Mouse (Mus musculus): ENCODE data around the gene Mecp2. TPM values are rescaled to one million over a fixed set of nuclear protein-coding genes. Genes with fewer than 3 reads are reported as not detected.
A peak's percentile ranks its signal among the peaks of the same experiment; 100 is the strongest.

Gene Mecp2
- polyA plus RNA-seq, 1 experiment from 2014 or later, result 15.1 TPM

DNA sequence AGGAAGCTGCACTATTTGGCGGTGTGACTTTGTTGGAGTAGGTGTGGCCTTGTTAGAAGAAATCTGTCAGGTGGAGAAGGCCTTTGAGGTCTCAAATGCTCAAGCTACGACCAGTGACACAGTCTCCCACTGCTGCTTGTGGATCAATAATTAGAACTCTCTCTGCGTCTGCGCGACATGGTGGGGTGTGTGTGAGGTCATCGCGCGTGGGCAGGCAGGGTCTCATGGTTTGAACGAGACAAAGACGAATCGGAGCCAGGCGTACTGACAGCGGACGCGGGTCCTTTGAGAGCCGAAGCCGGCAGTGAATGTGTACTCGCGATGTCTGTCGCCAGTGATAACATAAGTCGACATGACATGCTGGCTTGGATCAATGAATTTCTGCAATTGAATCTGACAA lies 128.8 kb downstream of the Mecp2 start:
- 82% methylated on average over 21 of the region's 21 CpGs for WGBS
- Histone ChIP-seq H3K4me1 (no peaks in the 10 kb centered on the region), H3K27me3 (no peaks in the 10 kb centered on the region), H3K4me3 (no peak overlapping the region), H3K9me3 (no peaks in the 10 kb centered on the region), H3K9ac (no peak overlapping the region), H3K27ac (no peak overlapping the region), H3K4me2 (no peak overlapping the region), H3K36me3 (no peaks in the 10 kb centered on the region)
- ATAC-seq (ENCODE audit: borderline replicate concordance, extremely low read depth, low FRiP score, low TSS enrichment), result no peak

DNA sequence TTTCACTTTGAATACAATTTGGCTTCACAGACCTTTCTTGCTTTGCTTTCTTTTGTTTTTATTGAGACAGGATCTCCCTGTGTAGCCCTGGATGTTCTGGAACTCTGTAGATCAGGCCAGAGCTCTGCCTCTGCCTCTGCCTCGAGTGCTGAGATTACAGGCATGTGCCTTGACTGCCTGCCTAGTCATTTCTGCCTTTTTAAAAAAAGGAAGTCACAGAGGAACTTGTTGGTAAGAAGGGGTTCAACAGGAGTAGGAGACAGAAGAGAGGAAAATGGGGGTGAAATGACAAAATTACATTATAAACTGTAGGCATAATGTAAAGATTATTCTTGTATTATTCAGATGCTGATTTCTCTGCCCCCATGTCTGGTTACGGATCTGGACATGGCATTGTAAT lies 131.5 kb downstream of the Mecp2 start:
- H3K27me3 ChIP-seq, result no peaks in the 10 kb centered on the region
- H3K27ac ChIP-seq, result no peak overlapping the region
- no peaks in the 10 kb centered on the region for H3K4me1 ChIP-seq
- no peaks in the 10 kb centered on the region for H3K9me3 ChIP-seq
- no peak for ATAC-seq (ENCODE audit: borderline replicate concordance, extremely low read depth, low FRiP score, low TSS enrichment)
- H3K4me3 ChIP-seq, result no peak overlapping the region
- 60% methylated on average over 2 of the region's 2 CpGs for WGBS
- H3K4me2 ChIP-seq, result no peak overlapping the region
- H3K36me3 ChIP-seq, result no peaks in the 10 kb centered on the region
- no peak overlapping the region for H3K9ac ChIP-seq

DNA sequence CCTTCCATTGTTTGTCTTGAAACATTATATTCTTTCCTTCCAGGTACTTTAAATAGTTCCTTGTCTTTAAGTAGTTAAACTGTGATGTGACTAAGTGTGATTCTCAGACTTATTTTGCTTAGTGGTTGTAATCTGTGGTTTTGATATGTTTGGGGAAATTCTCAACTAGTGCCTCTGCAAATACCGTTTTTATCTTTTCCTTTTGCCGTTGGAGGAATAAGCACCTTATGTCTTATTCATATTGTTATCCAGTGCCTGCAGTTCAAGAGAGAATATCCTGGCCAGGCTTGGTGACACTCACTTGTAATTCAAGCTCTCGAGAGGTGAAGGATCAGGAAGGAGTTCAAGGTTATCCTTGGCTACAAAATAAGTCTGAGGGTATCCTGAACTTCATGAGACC lies 134.1 kb downstream of the Mecp2 start:
- H3K4me3 ChIP-seq, result no peak overlapping the region
- H3K27ac ChIP-seq, result no peak overlapping the region
- H3K9me3 ChIP-seq, result no peaks in the 10 kb centered on the region
- no peak overlapping the region for H3K4me2 ChIP-seq
- 50% methylated on average over 3 of the region's 3 CpGs for WGBS
- no peaks in the 10 kb centered on the region for H3K4me1 ChIP-seq
- H3K27me3 ChIP-seq, result no peaks in the 10 kb centered on the region
- no peaks in the 10 kb centered on the region for H3K36me3 ChIP-seq
- no peak overlapping the region for H3K9ac ChIP-seq
- no peak for ATAC-seq (ENCODE audit: borderline replicate concordance, extremely low read depth, low FRiP score, low TSS enrichment)

DNA sequence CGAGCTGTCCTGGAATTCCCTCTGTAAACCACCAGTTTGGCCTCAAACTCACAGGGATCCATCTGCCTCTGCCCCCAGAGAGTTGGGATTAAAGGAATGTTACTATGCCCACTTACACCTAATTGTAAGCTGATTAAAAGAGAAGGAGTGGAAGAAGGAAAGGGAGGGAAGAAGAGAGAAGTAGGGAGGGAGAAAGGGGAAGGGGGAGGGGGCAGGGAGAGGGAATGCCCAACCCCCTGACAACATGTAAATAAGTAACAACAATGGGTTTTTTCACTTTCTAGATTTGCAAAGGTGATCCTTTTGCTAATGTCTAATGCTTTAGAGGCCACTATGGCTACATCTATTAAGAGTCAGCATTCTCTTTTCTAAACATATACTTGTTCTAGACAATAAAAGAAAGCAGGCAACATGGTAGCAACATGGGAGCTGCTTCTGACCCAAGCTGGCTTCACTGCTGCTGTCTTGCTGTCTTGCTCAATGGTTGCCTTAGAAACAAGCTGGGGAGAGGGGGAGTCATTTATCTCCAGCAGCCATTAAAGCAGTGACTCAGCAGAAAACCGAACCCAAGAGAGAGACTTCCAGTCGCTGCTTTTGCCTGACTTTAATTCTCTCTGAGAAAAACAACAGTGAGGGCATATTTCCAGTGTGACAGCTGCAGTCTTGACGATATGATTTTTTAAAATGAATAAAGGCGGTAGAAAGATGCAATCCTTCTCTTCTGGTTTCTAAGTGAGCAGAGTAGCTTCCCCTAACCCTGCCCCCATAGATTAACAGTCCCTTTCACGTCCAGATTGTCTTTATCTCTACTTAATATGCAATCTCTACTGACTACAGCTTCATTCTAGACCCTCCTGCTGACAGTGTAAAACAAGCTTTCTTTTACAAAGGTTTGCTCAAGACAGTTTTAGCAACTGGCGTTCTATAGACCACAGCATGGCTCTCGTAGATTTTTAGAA lies 136.0 kb downstream of the Mecp2 start:
- Histone ChIP-seq H3K27me3 (no peaks in the 10 kb centered on the region), H3K9ac (no peak overlapping the region), H3K4me2 (no peak overlapping the region), H3K9me3 (no peaks in the 10 kb centered on the region), H3K4me1 (no peaks in the 10 kb centered on the region), H3K27ac (0 out of 2 replicates have a peak overlapping the region, but pooled peaks have one; percentile 0), H3K36me3 (no peaks in the 10 kb centered on the region), H3K4me3 (no peak overlapping the region)
- peak; percentile 75; the same call in 1 of the 2 replicates for ATAC-seq (ENCODE audit: borderline replicate concordance, extremely low read depth, low FRiP score, low TSS enrichment)
- 26% methylated on average over 8 of the region's 8 CpGs for WGBS

DNA sequence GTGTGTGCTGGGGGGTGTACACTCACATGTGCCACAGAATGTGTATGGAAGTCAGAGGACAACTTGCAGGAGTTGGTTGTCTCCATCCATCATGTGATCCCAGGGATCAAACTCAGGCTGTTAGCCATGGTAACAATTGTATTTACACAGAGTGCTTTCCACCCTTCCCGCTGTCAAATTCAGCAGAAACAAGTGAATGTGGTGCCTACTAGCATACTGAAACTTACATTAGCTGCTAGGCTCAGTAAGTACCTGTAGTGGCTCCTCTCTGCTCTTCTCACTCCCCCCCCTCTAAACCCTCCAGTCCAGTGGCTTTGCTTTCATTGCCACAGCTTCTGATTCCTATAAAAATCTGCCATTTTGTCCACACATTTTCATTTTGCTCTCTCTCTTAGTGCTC lies 157.4 kb downstream of the Mecp2 start:
- Histone ChIP-seq H3K36me3 (no peaks in the 10 kb centered on the region), H3K9me3 (no peaks in the 10 kb centered on the region), H3K4me1 (no peaks in the 10 kb centered on the region), H3K27ac (no peak overlapping the region), H3K4me3 (no peak overlapping the region), H3K27me3 (no peaks in the 10 kb centered on the region), H3K9ac (no peak overlapping the region), H3K4me2 (no peak overlapping the region)
- 58% methylated on average over 1 of the region's 1 CpGs for WGBS
- ATAC-seq (ENCODE audit: borderline replicate concordance, extremely low read depth, low FRiP score, low TSS enrichment), result no peak

MicroRNAs within 50 kb of the gene (microRNA counts, 519-probe panel; counts per million panel counts)
- microRNA mmu-miR-718, result 19.7 counts per million

Small RNA genes within 50 kb of the gene (microRNA-seq; reads per million reads assigned to microRNA genes)
- gene Mir5132 (2.4 reads per million, percentile 8 among the genes with 10 or more reads in this experiment), gene Mir718 (not detected)

Other genes starting within 250 kb of the Mecp2 start
- gene Avpr2, start 243.3 kb downstream of the Mecp2 start, polyA plus RNA-seq (2015; fragmentation: Nextera tagmentation; extraction: Ambion mirVana), result 0.13 and 0.14 TPM in 2 replicates
- 2.7 and 2.9 TPM in 2 replicates for gene L1cam, start 239.3 kb downstream of the Mecp2 start, polyA plus RNA-seq (2015; fragmentation: Nextera tagmentation; extraction: Ambion mirVana)
- 2.0 and 4.3 TPM in 2 replicates for gene Arhgap4, start 213.5 kb downstream of the Mecp2 start, polyA plus RNA-seq (2015; fragmentation: Nextera tagmentation; extraction: Ambion mirVana)
- 138 and 143 TPM in 2 replicates for gene Naa10, start 213.4 kb downstream of the Mecp2 start, polyA plus RNA-seq (2015; fragmentation: Nextera tagmentation; extraction: Ambion mirVana)
- gene Renbp, start 204.5 kb downstream of the Mecp2 start, polyA plus RNA-seq (2015; fragmentation: Nextera tagmentation; extraction: Ambion mirVana), result 34.1 and 35.1 TPM in 2 replicates
- gene Hcfc1, start 169.0 kb downstream of the Mecp2 start, polyA plus RNA-seq (2015; fragmentation: Nextera tagmentation; extraction: Ambion mirVana), result 52.9 and 56.8 TPM in 2 replicates
- gene Irak1, start 111.4 kb downstream of the Mecp2 start, polyA plus RNA-seq (2015; fragmentation: Nextera tagmentation; extraction: Ambion mirVana), result 61.6 and 67.9 TPM in 2 replicates
- not detected in 2 replicates for gene Opn1mw, start 7.9 kb downstream of the Mecp2 start, polyA plus RNA-seq (2015; fragmentation: Nextera tagmentation; extraction: Ambion mirVana)
- not detected in 2 replicates for gene Tex28, start 32.5 kb upstream of the Mecp2 start, polyA plus RNA-seq (2015; fragmentation: Nextera tagmentation; extraction: Ambion mirVana)
- gene Tktl1, start 41.9 kb upstream of the Mecp2 start, polyA plus RNA-seq (2015; fragmentation: Nextera tagmentation; extraction: Ambion mirVana), result not detected in 2 replicates
- gene Flna, start 114.5 kb upstream of the Mecp2 start, polyA plus RNA-seq (2015; fragmentation: Nextera tagmentation; extraction: Ambion mirVana), result 361 and 366 TPM in 2 replicates
- 23.2 and 24.7 TPM in 2 replicates for gene Emd, start 119.3 kb upstream of the Mecp2 start, polyA plus RNA-seq (2015; fragmentation: Nextera tagmentation; extraction: Ambion mirVana)
- gene Rpl10, start 135.4 kb upstream of the Mecp2 start, polyA plus RNA-seq (2015; fragmentation: Nextera tagmentation; extraction: Ambion mirVana), result 846 and 923 TPM in 2 replicates
- 78.8 and 83.8 TPM in 2 replicates for gene Taz, start 146.5 kb upstream of the Mecp2 start, polyA plus RNA-seq (2015; fragmentation: Nextera tagmentation; extraction: Ambion mirVana)
- 11.2 and 15.8 TPM in 2 replicates for gene Dnase1l1, start 147.0 kb upstream of the Mecp2 start, polyA plus RNA-seq (2015; fragmentation: Nextera tagmentation; extraction: Ambion mirVana)
- gene Atp6ap1, start 161.7 kb upstream of the Mecp2 start, polyA plus RNA-seq (2015; fragmentation: Nextera tagmentation; extraction: Ambion mirVana), result 134 and 138 TPM in 2 replicates
- 154 and 193 TPM in 2 replicates for gene Gdi1, start 169.6 kb upstream of the Mecp2 start, polyA plus RNA-seq (2015; fragmentation: Nextera tagmentation; extraction: Ambion mirVana)
- gene Fam50a, start 177.7 kb upstream of the Mecp2 start, polyA plus RNA-seq (2015; fragmentation: Nextera tagmentation; extraction: Ambion mirVana), result 63.2 and 63.9 TPM in 2 replicates
- 8.8 and 9.8 TPM in 2 replicates for gene Plxna3, start 193.7 kb upstream of the Mecp2 start, polyA plus RNA-seq (2015; fragmentation: Nextera tagmentation; extraction: Ambion mirVana)
- 104 and 119 TPM in 2 replicates for gene Lage3, start 218.3 kb upstream of the Mecp2 start, polyA plus RNA-seq (2015; fragmentation: Nextera tagmentation; extraction: Ambion mirVana)
- gene Ubl4a, start 237.9 kb upstream of the Mecp2 start, polyA plus RNA-seq (2015; fragmentation: Nextera tagmentation; extraction: Ambion mirVana), result 83.2 and 84.1 TPM in 2 replicates
- 21.0 and 21.1 TPM in 2 replicates for gene Slc10a3, start 238.0 kb upstream of the Mecp2 start, polyA plus RNA-seq (2015; fragmentation: Nextera tagmentation; extraction: Ambion mirVana)